Mouse (Mus musculus) kidney, postnatal 4 days (tissue): Measurements from ENCODE around the gene Lrrc8e.

Source experiments
- DNase-seq, 2 experiments: peaks; one replicate each; pipeline ENCODE4 v3.0.0; 2021; ENCODE audit warnings: mixed read lengths in 2 of 2

Gene Lrrc8e

GRCm38 (mm10) chr8:4226739-4227347 lies at the start of gene Lrrc8e:
Lrrc8e (plus strand) TSS chr8:4226827.
- DNase-seq, result peak; percentile 42 to 64

GRCm38 (mm10) chr8:4183409-4183808 lies 43.2 kb upstream of the Lrrc8e start:
- DNase-seq, result no peak

GRCm38 (mm10) chr8:4186151-4186550 lies 40.5 kb upstream of the Lrrc8e start:
- no peak for DNase-seq

GRCm38 (mm10) chr8:4188605-4189004 lies 38.0 kb upstream of the Lrrc8e start:
- DNase-seq, result no peak

GRCm38 (mm10) chr8:4189031-4189722 lies 37.5 kb upstream of the Lrrc8e start:
- no peak for DNase-seq

GRCm38 (mm10) chr8:4192305-4192704 lies 34.3 kb upstream of the Lrrc8e start:
- DNase-seq, result no peak

GRCm38 (mm10) chr8:4192807-4193587 lies 33.6 kb upstream of the Lrrc8e start:
- peak; percentile 94 for DNase-seq

- DNase-seq, result no peak
Observed at GRCm38 (mm10) chr8:4193588-4193894, 33.1 kb upstream of the Lrrc8e start.

GRCm38 (mm10) chr8:4201321-4201720 lies 25.3 kb upstream of the Lrrc8e start:
- no peak for DNase-seq

GRCm38 (mm10) chr8:4205246-4206123 lies 21.1 kb upstream of the Lrrc8e start:
- DNase-seq, result peak; percentile 18 to 40

GRCm38 (mm10) chr8:4206182-4207015 lies 20.2 kb upstream of the Lrrc8e start:
- peak; percentile 20 to 41 for DNase-seq

- DNase-seq, result no peak
Observed at GRCm38 (mm10) chr8:4207016-4207350, 19.6 kb upstream of the Lrrc8e start.

GRCm38 (mm10) chr8:4211097-4211496 lies 15.5 kb upstream of the Lrrc8e start:
- no peak for DNase-seq

GRCm38 (mm10) chr8:4212809-4213209 lies 13.8 kb upstream of the Lrrc8e start:
- DNase-seq, result peak; percentile 44 to 54

GRCm38 (mm10) chr8:4213210-4214005 lies 13.2 kb upstream of the Lrrc8e start:
- peak; percentile 72 to 80 for DNase-seq

GRCm38 (mm10) chr8:4214006-4214980 lies 12.3 kb upstream of the Lrrc8e start:
- DNase-seq, result peak; percentile 62 to 70

GRCm38 (mm10) chr8:4216296-4216695 lies 10.3 kb upstream of the Lrrc8e start:
- DNase-seq, result no peak

GRCm38 (mm10) chr8:4216791-4217621 lies 9.6 kb upstream of the Lrrc8e start, which contains the start of gene Prr36:
Prr36 (minus strand) TSS chr8:4217459.
- peak; percentile 53 to 68 for DNase-seq

GRCm38 (mm10) chr8:4219617-4220016 lies 7.0 kb upstream of the Lrrc8e start:
- no peak for DNase-seq
